Mouse (Mus musculus): ENCODE results near the gene Esp18. TPM values are rescaled to one million over a fixed set of nuclear protein-coding genes. Genes with fewer than 3 reads are reported as not detected.

The Esp18 gene
- polyA plus RNA-seq (2015; fragmentation: Illumina TruSeq; extraction: RNeasy Lipid Tissue Mini Kit (QIAGEN cat#74804); ENCODE audit: low read depth, low replicate concordance), result not detected

GRCm38 (mm10) chr17:39406059-39406458 is at the start of gene Esp18:
Esp18 (plus strand) TSS chr17:39406359.

Other genes starting within 250 kb of the Esp18 start
- not detected for gene Esp16, start 129.8 kb downstream of the Esp18 start, polyA plus RNA-seq (2015; fragmentation: Illumina TruSeq; extraction: RNeasy Lipid Tissue Mini Kit (QIAGEN cat#74804); ENCODE audit: low read depth, low replicate concordance)
- not detected for gene Esp15, start 234.6 kb downstream of the Esp18 start, polyA plus RNA-seq (2015; fragmentation: Illumina TruSeq; extraction: RNeasy Lipid Tissue Mini Kit (QIAGEN cat#74804); ENCODE audit: low read depth, low replicate concordance)